Mouse (Mus musculus) forebrain, postnatal 0 days (tissue): Measurements from ENCODE around the gene Cfap74. TPM values are rescaled to one million over a fixed set of nuclear protein-coding genes. Genes with fewer than 3 reads are reported as not detected.

Experiments used
- ATAC-seq: fragments of 200-750 bp; cut with Nextera tagmentation; 2 replicates; pipeline ENCODE4 v1.8.0; 2017; ENCODE audit warnings: mild to moderate bottlenecking, moderate library complexity
- DNase-seq: peaks from one replicate; pipeline ENCODE4 v3.0.0-alpha.2; 2015
- H3K27ac ChIP-seq: fragments of 300-500 bp; sonication (generic); 2 replicates; pipeline ENCODE4 v1.5.1; 2014; ENCODE audit warnings: low read depth, mild to moderate bottlenecking, antibody characterized with exemption, low read length, moderate library complexity, mixed read lengths
- H3K27me3 ChIP-seq: fragments of 300-500 bp; sonication (generic); 2 replicates; pipeline ENCODE4 v1.6.1; 2014; ENCODE audit warnings: mild to moderate bottlenecking, low read length, mixed read lengths; ENCODE audit not compliant: insufficient read depth
- H3K36me3 ChIP-seq: fragments of 300-500 bp; sonication (generic); 2 replicates; pipeline ENCODE4 v1.6.1; 2014; ENCODE audit warnings: mild to moderate bottlenecking, moderate library complexity; ENCODE audit not compliant: insufficient read depth
- H3K4me1 ChIP-seq: fragments of 300-500 bp; sonication (generic); 2 replicates; pipeline ENCODE4 v1.6.1; 2014; ENCODE audit warnings: antibody characterized with exemption; ENCODE audit not compliant: insufficient read depth
- H3K4me2 ChIP-seq: fragments of 300-500 bp; sonication (generic); 2 replicates; pipeline ENCODE4 v1.6.1; 2014; ENCODE audit warnings: low read depth, mild to moderate bottlenecking, moderate library complexity
- H3K4me3 ChIP-seq: fragments of 300-500 bp; sonication (generic); 2 replicates; pipeline ENCODE4 v1.5.1; 2014; ENCODE audit warnings: low read depth, low read length, mixed read lengths
- H3K9ac ChIP-seq: fragments of 300-500 bp; sonication (generic); 2 replicates; pipeline ENCODE4 v1.6.1; 2014; ENCODE audit warnings: mild to moderate bottlenecking
- H3K9me3 ChIP-seq: fragments of 300-500 bp; sonication (generic); 2 replicates; pipeline ENCODE4 v1.6.1; 2016; ENCODE audit warnings: low read length
- CTCF ChIP-seq: sonication (generic); IDR thresholded peaks from 2 replicates; pipeline ENCODE4 v1.5.1; 2016; ENCODE audit warnings: antibody characterized with exemption, control low read depth, low read depth
- WGBS: fragments of 180-500 bp; shearing (Covaris S2); extraction: QIAGEN DNeasy Blood & Tissue Kit; methylation state at CpG from one replicate; pipeline ENCODE4 v1.1.7; 2014; 5-methylcytosine and 5-hydroxymethylcytosine counted together
- polyA plus RNA-seq: library from polyadenylated mRNA; unstranded; fragments of >200 nt; fragmentation: Nextera tagmentation; extraction: Ambion mirVana; gene quantifications from 2 replicates; pipeline ENCODE4 v1.2.1, GENCODE M21; 2015
- total RNA-seq: library from RNA; depleted of rRNA; stranded (reverse); fragments of >200 nt; gene quantifications from 2 replicates; pipeline ENCODE4 v1.2.3, GENCODE M21; 2014

The Cfap74 gene
- total and polyA plus RNA-seq, 2 experiments from 2014 or later, result 6.6 to 10.8 TPM

DNA sequence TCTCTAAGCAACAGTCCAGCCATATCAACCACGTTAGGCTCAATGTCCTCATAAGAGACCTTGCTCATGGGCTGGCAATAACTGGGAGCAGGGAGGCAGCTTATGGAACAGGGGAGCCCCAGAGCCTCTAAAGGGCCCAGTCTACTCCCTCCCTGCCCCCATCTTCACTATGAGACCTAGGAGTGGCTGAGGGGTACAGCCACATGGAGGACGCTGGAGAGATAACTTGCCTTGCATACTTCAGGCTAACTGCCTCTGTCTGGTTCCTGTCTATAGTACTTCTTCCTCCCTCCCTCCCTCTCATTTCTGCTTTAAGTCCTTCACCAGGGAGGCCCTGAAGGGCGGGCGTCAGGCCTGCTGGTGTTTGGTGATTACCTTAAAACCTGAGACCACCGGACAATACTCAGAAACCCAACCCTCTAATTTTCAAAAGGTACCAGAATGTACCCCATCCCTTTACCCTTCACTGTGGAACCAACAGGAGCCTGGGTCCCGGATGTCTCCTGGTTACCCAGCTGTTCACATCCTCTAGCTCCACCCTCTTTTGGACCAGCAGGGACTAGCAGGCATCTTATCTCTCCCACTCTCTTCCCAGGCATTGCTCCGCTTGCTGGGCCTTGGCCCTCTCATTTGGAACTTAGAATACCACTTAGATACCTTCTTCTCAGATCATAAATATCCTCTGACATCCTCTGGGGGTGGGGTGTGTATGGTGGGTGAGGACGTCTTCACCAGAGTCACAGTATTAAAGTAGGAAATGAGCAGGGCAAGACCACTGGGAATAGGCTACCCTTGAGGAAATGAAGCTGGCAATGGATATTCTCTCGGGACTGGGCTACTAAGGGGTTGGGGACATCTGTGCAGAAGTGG, 80.3 kb downstream of the Cfap74 start:
- 0 out of 2 replicates have a peak overlapping the region, but pooled peaks have one; percentile 35 for H3K27ac ChIP-seq
- TF ChIP-seq CTCF, result no peak
- no peak overlapping the region for H3K4me2 ChIP-seq
- no peaks in the 10 kb centered on the region for H3K27me3 ChIP-seq
- DNase-seq, result no peak
- ATAC-seq, result no peak
- no peak overlapping the region for H3K9ac ChIP-seq
- 86% methylated on average over 9 of the region's 9 CpGs for WGBS
- no peak overlapping the region for H3K4me3 ChIP-seq
- no peaks in the 10 kb centered on the region for H3K36me3 ChIP-seq
- no peaks in the 10 kb centered on the region for H3K9me3 ChIP-seq
- peaks cover 15% of the 10 kb centered on the region for H3K4me1 ChIP-seq

DNA sequence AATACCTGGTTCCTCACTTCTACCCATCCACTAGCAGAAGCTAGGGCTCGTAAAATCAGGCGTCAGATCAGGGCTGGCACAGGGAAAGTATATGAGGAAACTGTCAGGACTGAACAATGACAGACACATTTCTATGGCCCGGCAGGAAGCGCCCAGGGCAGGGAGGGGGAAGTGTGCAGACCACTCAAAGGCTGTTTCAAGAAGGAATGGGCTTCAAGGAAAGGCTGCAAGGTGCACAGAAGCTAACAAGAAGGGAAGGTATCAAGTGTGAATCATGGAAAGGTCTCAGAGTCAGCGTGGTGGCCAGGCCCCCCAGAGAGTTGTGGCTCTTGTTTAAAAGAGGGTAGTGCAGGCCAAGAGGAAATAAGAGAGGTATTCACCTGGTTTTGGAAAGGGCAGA, 81.5 kb downstream of the Cfap74 start:
- no peak for TF ChIP-seq CTCF
- Histone ChIP-seq H3K4me1 (peaks cover 23% of the 10 kb centered on the region), H3K4me2 (peak overlapping the region; percentile 79), H3K9ac (peak overlapping the region; percentile 99), H3K27me3 (no peaks in the 10 kb centered on the region), H3K9me3 (no peaks in the 10 kb centered on the region), H3K4me3 (peak overlapping the region; percentile 99), H3K36me3 (no peaks in the 10 kb centered on the region), H3K27ac (peak overlapping the region; percentile 97)
- WGBS, result 7% methylated on average over 5 of the region's 5 CpGs
- DNase-seq, result no peak
- no peak for ATAC-seq

DNA sequence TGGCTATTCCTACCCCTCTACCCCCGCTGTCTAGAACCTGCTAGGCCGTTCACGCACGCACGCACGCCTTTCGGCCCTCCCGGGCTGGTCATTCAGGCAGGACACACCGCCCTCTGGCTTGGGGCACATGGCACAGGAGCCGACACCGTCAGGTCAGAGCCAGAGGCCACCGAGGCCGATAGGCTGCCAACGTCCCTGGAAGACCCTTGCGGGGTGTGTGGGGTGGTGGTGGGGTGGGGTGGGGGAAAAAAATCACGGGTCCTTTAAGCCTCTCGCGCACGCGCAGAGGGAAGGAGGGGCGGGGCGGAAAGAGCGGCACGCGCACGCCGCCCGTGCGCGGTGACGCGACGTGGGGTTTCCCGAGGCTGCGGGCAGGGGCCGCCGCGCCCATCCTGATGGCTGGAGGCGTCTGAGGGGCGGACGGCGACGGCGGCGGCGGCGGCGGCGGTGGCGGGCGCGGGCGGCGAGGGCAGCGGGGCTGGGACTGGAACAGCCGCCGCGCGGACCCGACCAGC, 82.1 kb downstream of the Cfap74 start, which contains the start of gene Gnb1:
Gene Gnb1 (plus strand): TSS at position 372 of the 515 bp plus-strand sequence.
- Histone ChIP-seq H3K4me1 (peaks cover 25% of the 10 kb centered on the region), H3K4me2 (peak within 1 kb of the TSS; percentile 79), H3K4me3 (peak within 1 kb of the TSS; percentile 99), H3K9ac (peak within 1 kb of the TSS; percentile 99), H3K27me3 (no peaks in the 10 kb centered on the region), H3K27ac (peak within 1 kb of the TSS; percentile 97), H3K36me3 (no peaks in the 10 kb centered on the region), H3K9me3 (no peaks in the 10 kb centered on the region)
- WGBS, result under 1% methylated on average over 36 of the region's 60 CpGs
- DNase-seq (peak; percentile 97), ATAC-seq (peak; percentile 90)
- TF ChIP-seq CTCF, result peak; percentile 28; the same call in 1 of the 2 replicates

DNA sequence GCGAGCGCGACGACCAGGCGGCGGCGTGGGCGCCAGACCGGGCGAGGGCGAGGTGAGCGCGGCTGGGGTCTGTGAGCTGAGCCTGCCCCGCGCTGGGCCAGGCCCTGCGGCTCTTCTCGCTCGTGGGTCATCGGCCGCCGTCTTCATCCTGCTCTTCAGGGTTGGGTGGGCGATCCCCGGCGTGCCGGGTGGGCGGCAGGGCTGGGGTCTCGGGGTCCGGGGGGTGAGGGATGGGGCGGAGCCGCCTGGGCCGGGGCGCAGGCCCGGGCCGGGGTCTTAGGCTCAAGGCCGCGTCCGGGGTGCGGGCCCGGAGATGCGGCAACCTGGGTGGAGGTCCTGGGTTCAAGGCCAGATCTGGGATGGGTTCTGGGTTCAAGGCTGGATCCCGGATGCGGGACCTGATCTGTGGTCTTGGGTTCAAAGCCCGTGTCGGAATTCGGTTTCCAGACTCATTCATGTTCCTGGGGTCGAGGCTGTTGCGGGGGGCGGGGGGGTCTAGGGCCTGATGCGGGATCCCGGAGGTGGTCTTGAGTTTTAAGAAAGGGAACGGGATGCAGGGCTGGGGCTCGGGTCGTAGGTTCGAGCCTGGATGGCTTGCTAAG, 82.6 kb downstream of the Cfap74 start:
- Histone ChIP-seq H3K9ac (peak overlapping the region; percentile 99), H3K4me2 (peak overlapping the region; percentile 79), H3K27me3 (no peaks in the 10 kb centered on the region), H3K9me3 (no peaks in the 10 kb centered on the region), H3K4me1 (peaks cover 28% of the 10 kb centered on the region), H3K36me3 (no peaks in the 10 kb centered on the region), H3K27ac (peak overlapping the region; percentile 97), H3K4me3 (peak overlapping the region; percentile 99)
- ATAC-seq, result peak; percentile 62
- no peak for TF ChIP-seq CTCF
- peak; percentile 54 for DNase-seq
- WGBS, result 1% methylated on average over 51 of the region's 54 CpGs

DNA sequence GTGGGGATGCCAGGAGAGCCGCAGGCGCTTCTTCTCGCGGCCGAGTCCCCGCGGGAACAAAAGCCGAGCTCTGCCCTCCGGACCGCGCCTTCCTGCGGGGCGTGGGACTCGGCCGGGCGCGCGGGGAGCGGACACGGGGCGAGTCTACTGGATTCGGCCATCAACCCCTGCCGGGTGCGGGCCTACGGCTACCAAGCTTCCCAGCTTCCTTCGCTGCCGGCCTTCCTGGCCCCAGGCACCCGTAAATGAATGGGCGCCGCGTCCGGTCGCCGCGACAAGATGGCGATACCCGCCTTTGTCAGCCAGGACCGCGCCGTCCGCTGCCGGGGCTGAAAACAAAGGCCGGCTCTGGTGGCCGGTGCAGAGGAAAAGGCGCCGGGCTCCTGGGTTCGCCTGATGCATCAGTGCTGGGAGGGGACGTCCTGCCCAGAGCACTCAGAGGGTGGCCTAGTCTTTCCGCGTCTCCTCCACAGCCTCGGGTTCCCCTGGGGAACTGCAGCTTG, 83.2 kb downstream of the Cfap74 start:
- WGBS, result under 1% methylated on average over 50 of the region's 51 CpGs
- ATAC-seq, result peak; percentile 9; the same call in 1 of the 2 replicates
- peak overlapping the region; percentile 79 for H3K4me2 ChIP-seq

DNA sequence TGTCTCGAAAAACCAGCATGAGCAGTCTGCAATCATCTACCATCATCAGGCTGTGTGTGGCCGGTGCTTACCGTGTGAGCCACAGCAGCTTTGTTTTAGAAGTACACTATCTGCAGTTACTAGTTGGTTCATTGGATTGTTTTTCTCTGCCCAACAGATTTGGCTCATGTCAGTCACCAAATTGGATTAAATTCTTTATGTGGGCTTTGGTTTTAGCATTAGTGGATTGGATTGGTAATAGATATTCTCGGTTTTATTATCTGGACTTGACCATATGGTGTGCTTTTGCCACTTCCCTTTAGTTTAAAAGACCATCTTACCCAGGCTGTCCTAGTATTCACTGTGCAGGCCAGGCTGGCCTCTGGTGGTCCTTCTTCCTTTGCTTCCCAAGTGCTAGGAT, 85.9 kb downstream of the Cfap74 start:
- WGBS, result 52% methylated on average over 4 of the region's 4 CpGs
- Histone ChIP-seq H3K27ac (no peak overlapping the region), H3K4me2 (peak overlapping the region; percentile 79; the same call in 1 of the 2 replicates), H3K27me3 (no peaks in the 10 kb centered on the region), H3K36me3 (no peaks in the 10 kb centered on the region), H3K4me3 (no peak overlapping the region), H3K9ac (no peak overlapping the region), H3K9me3 (no peaks in the 10 kb centered on the region), H3K4me1 (peaks cover 25% of the 10 kb centered on the region)
- ATAC-seq (no peak), DNase-seq (no peak)
- no peak for TF ChIP-seq CTCF

More for the DNA sequence above, 83.2 kb downstream of the Cfap74 start:
- H3K9me3 ChIP-seq, result no peaks in the 10 kb centered on the region
- no peak for TF ChIP-seq CTCF
- peak overlapping the region; percentile 99 for H3K9ac ChIP-seq
- H3K4me3 ChIP-seq, result peak overlapping the region; percentile 99
- H3K4me1 ChIP-seq, result peaks cover 28% of the 10 kb centered on the region
- H3K27ac ChIP-seq, result peak overlapping the region; percentile 97
- DNase-seq, result peak; percentile 60
- no peaks in the 10 kb centered on the region for H3K27me3 ChIP-seq
- no peaks in the 10 kb centered on the region for H3K36me3 ChIP-seq
